Mouse (Mus musculus): ENCODE results near the gene Serpina1e. TPM values are rescaled to one million over a fixed set of nuclear protein-coding genes. Genes with fewer than 3 reads are reported as not detected.
A peak's percentile ranks its signal among the peaks of the same experiment; 100 is the strongest.
"Not testable (repeated sequence)": the region's sequence is repeated elsewhere in the genome, so short reads cannot be mapped to it uniquely, and the experiment has no call there.

The Serpina1e gene
- total RNA-seq, 2 experiments from 2014 or later: 0.56 TPM; not detected in 1

DNA sequence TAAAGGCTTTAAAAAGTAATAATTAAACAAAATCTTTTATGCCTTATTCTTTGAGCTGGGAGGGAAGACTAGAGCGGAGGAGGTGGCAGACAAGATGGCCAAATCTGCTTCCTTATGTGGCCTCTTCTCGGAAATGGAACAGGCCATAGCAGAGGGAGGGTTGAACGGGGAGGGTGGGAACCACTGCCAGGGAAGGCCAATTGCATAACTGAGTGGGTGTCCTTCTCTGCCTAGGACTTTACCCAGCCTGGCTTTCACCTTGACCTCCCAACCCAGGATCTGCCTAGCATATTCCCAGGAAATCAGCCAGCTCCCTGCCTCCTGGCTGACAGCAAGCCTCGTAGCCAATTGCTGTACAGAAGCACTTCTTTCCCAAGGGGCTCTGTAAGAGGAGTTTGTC is 4.5 kb upstream of the Serpina1e start:
- peak in 1 of 2 experiments; percentile 21 for DNase-seq (ENCODE audit: low spot score in 2 of 2)

- DNase-seq (ENCODE audit: low spot score in 2 of 2): no peak
These were observed 4.1 kb upstream of the Serpina1e start for GRCm38 (mm10) chr12:103962860-103963259.

DNA sequence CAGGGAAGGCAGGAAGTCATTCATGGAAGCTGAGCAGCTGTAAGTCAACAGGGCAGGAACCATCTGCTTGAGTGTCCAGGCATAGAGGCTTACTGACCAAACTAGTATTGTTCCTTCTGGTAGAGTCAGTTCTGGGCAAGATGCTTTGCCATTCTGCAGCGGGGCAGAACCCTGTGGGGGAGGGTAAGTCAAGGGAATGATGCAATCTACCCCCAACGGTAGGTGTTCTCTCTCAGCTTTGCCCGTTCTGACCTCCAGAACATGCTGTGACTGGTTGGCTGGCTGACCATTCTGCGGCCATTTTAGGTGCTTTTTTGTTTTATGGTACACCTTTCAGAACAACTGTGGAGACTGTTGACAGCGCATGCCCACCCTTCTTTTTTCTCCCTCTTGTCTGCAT is 3.6 kb upstream of the Serpina1e start:
- DNase-seq (ENCODE audit: low spot score in 2 of 2): no peak

DNA sequence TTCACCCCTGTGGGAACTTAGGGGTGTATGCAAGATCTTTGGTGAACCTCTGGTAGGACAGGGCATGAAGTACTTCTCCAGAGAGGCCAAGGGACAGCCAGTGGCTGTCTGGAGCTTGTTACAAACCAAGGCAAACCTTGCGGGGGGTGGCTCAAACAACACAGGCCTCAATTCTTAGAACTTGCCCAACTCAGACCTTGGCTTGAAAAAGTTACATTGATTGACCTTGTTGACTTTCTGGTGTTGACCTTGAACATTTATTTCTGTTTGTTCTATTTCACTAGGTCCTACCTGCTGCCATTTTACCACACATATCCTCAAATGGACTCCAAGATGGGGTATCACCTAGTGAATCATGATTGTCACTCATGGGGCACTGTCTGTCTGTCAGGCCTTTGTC is 2.9 kb upstream of the Serpina1e start:
- no peak for DNase-seq (ENCODE audit: low spot score in 2 of 2)

- not testable (repeated sequence) for DNase-seq (ENCODE audit: low spot score in 2 of 2)
These were observed 2.2 kb downstream of the Serpina1e start for GRCm38 (mm10) chr12:103956555-103956954.

DNA sequence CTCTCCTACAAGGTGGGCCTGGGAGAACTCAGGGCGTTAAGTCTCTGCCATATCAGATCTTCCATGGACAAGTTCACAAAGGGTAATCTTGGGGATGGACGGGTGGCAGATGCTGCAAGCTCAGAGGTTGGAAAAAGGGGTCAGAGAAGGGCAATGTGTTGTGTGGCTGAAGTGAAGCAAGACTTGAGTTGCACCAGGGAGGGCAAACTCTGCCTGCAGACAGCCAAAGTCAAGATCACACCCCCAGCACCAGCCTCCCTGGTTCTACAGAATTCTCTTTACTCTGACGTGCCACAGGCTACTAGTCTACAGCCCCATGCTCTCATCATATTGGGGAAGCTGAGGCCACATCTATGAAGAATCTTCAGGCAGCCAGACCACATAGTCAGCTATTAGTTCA is 5.8 kb downstream of the Serpina1e start:
- not testable (repeated sequence) for DNase-seq (ENCODE audit: low spot score in 2 of 2)

DNA sequence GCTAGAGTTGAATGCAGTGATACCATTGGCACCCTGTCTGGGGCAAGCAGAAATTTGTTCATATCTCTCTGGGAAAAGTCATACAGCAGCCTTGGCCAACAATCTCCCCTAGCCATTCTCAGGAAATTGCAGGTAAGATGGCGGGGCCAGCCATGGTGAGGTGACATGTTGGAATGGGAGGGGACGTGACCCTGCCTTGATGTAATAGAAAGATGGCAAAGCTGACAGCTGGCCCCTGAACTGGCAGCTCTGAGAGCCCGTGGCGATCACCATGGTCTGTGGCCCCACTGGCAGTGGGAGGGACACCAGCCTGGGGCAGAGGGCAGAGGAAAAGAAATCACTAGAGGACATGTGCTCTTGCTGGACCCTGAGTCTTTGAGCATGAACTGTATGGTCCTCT is 12.5 kb downstream of the Serpina1e start:
- DNase-seq (ENCODE audit: low spot score in 2 of 2): no peak

GRCm38 (mm10) chr12:103909181-103909580 is 49.6 kb downstream of the Serpina1e start:
- DNase-seq (ENCODE audit: low spot score in 2 of 2): not testable (repeated sequence)

GRCm38 (mm10) chr12:103907746-103908145 is 51.0 kb downstream of the Serpina1e start:
- peak in 1 of 2 experiments; percentile 39 for DNase-seq (ENCODE audit: low spot score in 2 of 2)

DNA sequence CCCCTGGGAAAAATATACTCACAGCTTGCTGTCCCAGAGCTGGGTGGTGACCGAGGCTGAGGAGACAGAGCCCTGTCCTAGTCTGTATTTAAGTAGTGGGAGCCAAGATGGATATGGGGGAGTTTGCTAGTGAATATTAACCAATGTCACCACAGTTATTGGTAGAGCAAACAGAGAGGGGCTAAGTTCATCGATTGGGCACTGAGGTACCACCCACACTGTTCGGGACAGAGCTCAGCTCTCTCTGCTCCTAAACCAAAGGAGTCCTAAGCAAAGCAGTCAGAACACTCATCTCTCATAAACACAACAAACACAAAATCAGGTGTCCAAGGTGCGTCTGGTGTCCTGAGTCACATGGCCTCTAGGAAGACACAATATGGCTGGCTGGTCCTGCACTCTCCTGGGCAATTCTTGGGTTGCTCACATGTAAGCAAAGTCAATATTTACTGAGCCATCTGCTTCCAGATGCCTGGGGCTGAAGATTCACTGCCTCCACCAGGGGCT is 53.9 kb downstream of the Serpina1e start, which contains the start of gene Serpina1c:
Serpina1c (minus strand) TSS at position 51 of the 504 bp plus-strand sequence.
- DNase-seq (ENCODE audit: low spot score in 2 of 2): not testable (repeated sequence)

GRCm38 (mm10) chr12:103901929-103902328 is 56.8 kb downstream of the Serpina1e start:
- not testable (repeated sequence) for DNase-seq (ENCODE audit: low spot score in 2 of 2)

Other genes starting within 250 kb of the Serpina1e start
- under 1 TPM; 0.29 to 0.73 TPM for gene Serpina1d, start 185.4 kb downstream of the Serpina1e start, total RNA-seq (2021)
- 1 to 10 TPM in 1 of 2 experiments, under 1 TPM in 1; 0.54 to 3.0 TPM for gene Serpina1b, start 128.6 kb downstream of the Serpina1e start, total RNA-seq (2021)
- gene Serpina1a, start 95.4 kb downstream of the Serpina1e start, total RNA-seq (2021): under 1 TPM; 0.38 to 0.80 TPM
- gene Serpina1c, start 54.1 kb downstream of the Serpina1e start, total RNA-seq (2021): under 1 TPM in 1 of 2 experiments, not detected in 1; 0.50 TPM
- not detected for gene Serpina11, start 31.0 kb upstream of the Serpina1e start, total RNA-seq (2021)
- gene Serpina9, start 54.8 kb upstream of the Serpina1e start, total RNA-seq (2021): not detected
- gene Serpina12, start 85.5 kb upstream of the Serpina1e start, total RNA-seq (2021): 1 to 10 TPM; 1.1 to 1.3 TPM
- gene Serpina5, start 142.1 kb upstream of the Serpina1e start, total RNA-seq (2021): 1 to 10 TPM in 1 of 2 experiments, under 1 TPM in 1; 0.90 to 1.5 TPM
- not detected for gene Serpina3a, start 153.7 kb upstream of the Serpina1e start, total RNA-seq (2021)
- gene Serpina3b, start 169.0 kb upstream of the Serpina1e start, total RNA-seq (2021): 1 to 10 TPM in 1 of 2 experiments, under 1 TPM in 1; 0.33 to 2.1 TPM
- gene Serpina3c, start 194.9 kb upstream of the Serpina1e start, total RNA-seq (2021): 10 to 100 TPM; 23.7 to 24.1 TPM

Measured in adrenal gland, adult 18-20 months (tissue).